Mouse (Mus musculus): ENCODE data around the gene Rnf44. TPM values are rescaled to one million over a fixed set of nuclear protein-coding genes. Genes with fewer than 3 reads are reported as not detected.

Rnf44 gene
- polyA plus RNA-seq, 1 experiment, result 262 TPM

DNA sequence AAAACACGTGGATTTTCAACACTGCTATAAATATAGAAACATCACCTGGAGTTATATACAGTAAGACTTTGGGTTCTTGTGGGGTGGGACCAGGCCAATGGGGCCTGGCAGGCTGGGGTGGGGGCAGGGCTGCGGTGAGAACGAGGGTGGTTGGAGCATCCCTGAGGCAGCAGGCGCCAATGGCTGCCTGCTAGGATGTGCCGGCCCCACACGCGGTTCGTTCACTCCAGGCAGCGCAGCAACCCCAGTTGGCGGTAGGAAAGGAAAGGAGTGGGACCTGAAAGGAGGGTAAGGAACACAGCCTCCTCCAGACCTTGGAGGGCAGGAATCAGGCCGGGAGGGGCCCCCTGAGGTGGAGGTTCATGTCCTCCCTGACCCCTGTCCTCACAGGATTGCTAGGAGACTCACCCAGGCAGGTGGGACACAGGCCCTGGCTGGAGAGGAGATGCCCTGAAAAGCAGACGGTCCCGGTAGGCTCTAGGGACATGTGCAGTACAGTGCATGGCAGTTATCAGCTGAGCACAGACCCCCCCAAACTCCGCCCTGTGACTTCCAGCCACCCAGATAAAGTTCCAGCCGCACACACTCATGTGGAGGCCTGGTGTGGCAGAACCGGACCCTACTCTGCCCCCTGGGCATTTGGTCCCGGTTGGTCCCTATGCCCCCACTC, 13.4 kb downstream of the Rnf44 start:
- Histone ChIP-seq H3K36me3 (ENCODE audit: control insufficient read depth, insufficient read depth, low read length) (peaks cover 47% of the 10 kb centered on the region), H3K4me1 (ENCODE audit: control insufficient read depth, insufficient read depth, insufficient read length) (peaks cover 7% of the 10 kb centered on the region; the same call in 1 of the 2 replicates), H3K27ac (ENCODE audit: insufficient read depth, low read length) (no peak overlapping the region), H3K4me3 (ENCODE audit: extremely low read depth, insufficient read depth, insufficient read length) (no peak overlapping the region), H3K27me3 (ENCODE audit: control insufficient read depth, insufficient read depth, low read length) (no peaks in the 10 kb centered on the region)
- 88% methylated on average over 17 of the region's 17 CpGs for whole genome bisulfite sequencing
- DNase-seq (ENCODE audit: low read depth in 1 of 2, low spot score in 2 of 2), result no peak
- no peak for TF ChIP-seq POLR2A (IDR thresholded peaks at IDR 0.05; ENCODE audit: low read depth, low read length)
- no peak for TF ChIP-seq CTCF (IDR thresholded peaks at IDR 0.05; ENCODE audit: extremely low read depth, insufficient read depth, insufficient read length, insufficient replicate concordance)

GRCm38 (mm10) chr13:54678263-54678662, 15.4 kb downstream of the Rnf44 start:
- TF ChIP-seq POLR2A (IDR thresholded peaks at IDR 0.05; ENCODE audit: low read depth, low read length) (no peak), CTCF (IDR thresholded peaks at IDR 0.05; ENCODE audit: extremely low read depth, insufficient read depth, insufficient read length, insufficient replicate concordance) (no peak)
- H3K27ac ChIP-seq (ENCODE audit: insufficient read depth, low read length), result no peak overlapping the region
- DNase-seq (ENCODE audit: low read depth in 1 of 2, low spot score in 2 of 2), result no peak
- H3K27me3 ChIP-seq (ENCODE audit: control insufficient read depth, insufficient read depth, low read length), result no peaks in the 10 kb centered on the region
- H3K4me3 ChIP-seq (ENCODE audit: extremely low read depth, insufficient read depth, insufficient read length), result no peak overlapping the region
- 83% methylated on average over 4 of the region's 4 CpGs for WGBS
- H3K36me3 ChIP-seq (ENCODE audit: control insufficient read depth, insufficient read depth, low read length), result peaks cover 37% of the 10 kb centered on the region
- no peaks in the 10 kb centered on the region for H3K4me1 ChIP-seq (ENCODE audit: control insufficient read depth, insufficient read depth, insufficient read length)

DNA sequence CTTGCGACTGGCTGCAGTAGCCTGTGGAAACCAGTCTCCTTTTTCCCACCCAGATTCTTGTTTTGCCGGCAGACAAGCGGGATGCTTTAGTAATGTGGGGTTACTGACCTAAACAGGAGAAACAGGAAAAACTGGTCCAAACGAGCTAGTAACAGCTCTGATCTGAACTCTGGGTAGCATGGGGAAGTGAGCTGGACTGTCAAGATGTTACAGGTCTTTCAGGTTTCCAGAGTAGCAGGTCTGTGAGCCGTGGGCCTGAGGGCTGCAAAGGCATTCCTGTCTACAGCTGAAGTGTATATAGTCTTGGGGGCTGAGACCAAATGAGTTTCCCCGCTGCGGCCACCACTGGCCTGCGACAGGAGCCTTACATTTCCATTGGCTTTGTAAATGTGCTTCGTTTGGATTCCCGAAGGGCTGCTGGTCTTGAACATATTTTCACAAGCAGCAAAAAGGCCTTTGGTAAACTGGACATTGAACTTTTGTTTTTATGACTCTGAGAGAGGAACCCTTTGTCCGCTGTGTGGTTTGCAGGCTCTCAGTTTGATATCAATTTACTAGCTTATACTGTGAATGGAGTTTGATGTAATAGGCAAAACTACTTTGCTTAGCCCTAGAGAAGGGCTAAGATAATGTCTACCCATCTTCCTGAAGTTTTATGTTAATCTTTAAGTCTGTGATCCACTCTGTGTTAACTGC, 17.7 kb downstream of the Rnf44 start:
- no peak overlapping the region for H3K27ac ChIP-seq (ENCODE audit: insufficient read depth, low read length)
- DNase-seq (ENCODE audit: low read depth in 1 of 2, low spot score in 2 of 2), result no peak
- no peaks in the 10 kb centered on the region for H3K27me3 ChIP-seq (ENCODE audit: control insufficient read depth, insufficient read depth, low read length)
- H3K4me1 ChIP-seq (ENCODE audit: control insufficient read depth, insufficient read depth, insufficient read length), result no peaks in the 10 kb centered on the region
- H3K4me3 ChIP-seq (ENCODE audit: extremely low read depth, insufficient read depth, insufficient read length), result no peak overlapping the region
- TF ChIP-seq CTCF (IDR thresholded peaks at IDR 0.05; ENCODE audit: extremely low read depth, insufficient read depth, insufficient read length, insufficient replicate concordance) (no peak), POLR2A (IDR thresholded peaks at IDR 0.05; ENCODE audit: low read depth, low read length) (no peak)
- 82% methylated on average over 11 of the region's 11 CpGs for WGBS
- peaks cover 15% of the 10 kb centered on the region for H3K36me3 ChIP-seq (ENCODE audit: control insufficient read depth, insufficient read depth, low read length)

- H3K27ac ChIP-seq (ENCODE audit: insufficient read depth, low read length), result no peak overlapping the region
- WGBS, result 82% methylated on average over 2 of the region's 2 CpGs
- H3K4me3 ChIP-seq (ENCODE audit: extremely low read depth, insufficient read depth, insufficient read length), result no peak overlapping the region
- DNase-seq (ENCODE audit: low read depth in 1 of 2, low spot score in 2 of 2), result no peak
- H3K27me3 ChIP-seq (ENCODE audit: control insufficient read depth, insufficient read depth, low read length), result no peaks in the 10 kb centered on the region
- H3K4me1 ChIP-seq (ENCODE audit: control insufficient read depth, insufficient read depth, insufficient read length), result no peaks in the 10 kb centered on the region
- H3K36me3 ChIP-seq (ENCODE audit: control insufficient read depth, insufficient read depth, low read length), result no peaks in the 10 kb centered on the region
- TF ChIP-seq POLR2A (IDR thresholded peaks at IDR 0.05; ENCODE audit: low read depth, low read length) (no peak), CTCF (IDR thresholded peaks at IDR 0.05; ENCODE audit: extremely low read depth, insufficient read depth, insufficient read length, insufficient replicate concordance) (no peak)
These were observed 23.2 kb downstream of the Rnf44 start for GRCm38 (mm10) chr13:54670491-54670890.

DNA sequence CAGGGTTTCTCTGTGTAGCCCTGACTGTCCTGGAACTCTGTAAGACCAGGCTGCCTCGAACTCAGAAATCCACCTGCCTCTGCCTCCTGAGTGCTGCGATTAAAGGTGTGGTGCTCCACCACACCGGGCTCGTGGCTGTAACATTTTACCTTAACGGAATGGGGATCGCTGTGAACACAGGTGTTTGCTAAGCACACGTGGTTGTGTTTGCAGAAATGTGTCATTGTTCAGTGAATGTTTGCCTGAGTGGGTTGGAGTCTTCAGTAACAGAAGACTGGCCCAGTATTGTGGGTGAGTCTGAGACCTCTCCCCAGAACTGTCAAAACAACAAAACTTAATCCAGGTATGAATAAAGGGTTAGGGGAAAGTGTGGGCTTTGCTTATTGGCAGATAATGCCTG, 28.6 kb downstream of the Rnf44 start:
- no peak overlapping the region for H3K27ac ChIP-seq (ENCODE audit: insufficient read depth, low read length)
- no peaks in the 10 kb centered on the region for H3K27me3 ChIP-seq (ENCODE audit: control insufficient read depth, insufficient read depth, low read length)
- H3K4me1 ChIP-seq (ENCODE audit: control insufficient read depth, insufficient read depth, insufficient read length), result no peaks in the 10 kb centered on the region
- DNase-seq (ENCODE audit: low read depth in 1 of 2, low spot score in 2 of 2), result no peak
- TF ChIP-seq POLR2A (IDR thresholded peaks at IDR 0.05; ENCODE audit: low read depth, low read length) (no peak), CTCF (IDR thresholded peaks at IDR 0.05; ENCODE audit: extremely low read depth, insufficient read depth, insufficient read length, insufficient replicate concordance) (no peak)
- H3K36me3 ChIP-seq (ENCODE audit: control insufficient read depth, insufficient read depth, low read length), result peaks cover 18% of the 10 kb centered on the region
- 94% methylated on average over 7 of the region's 7 CpGs for WGBS
- H3K4me3 ChIP-seq (ENCODE audit: extremely low read depth, insufficient read depth, insufficient read length), result no peak overlapping the region

DNA sequence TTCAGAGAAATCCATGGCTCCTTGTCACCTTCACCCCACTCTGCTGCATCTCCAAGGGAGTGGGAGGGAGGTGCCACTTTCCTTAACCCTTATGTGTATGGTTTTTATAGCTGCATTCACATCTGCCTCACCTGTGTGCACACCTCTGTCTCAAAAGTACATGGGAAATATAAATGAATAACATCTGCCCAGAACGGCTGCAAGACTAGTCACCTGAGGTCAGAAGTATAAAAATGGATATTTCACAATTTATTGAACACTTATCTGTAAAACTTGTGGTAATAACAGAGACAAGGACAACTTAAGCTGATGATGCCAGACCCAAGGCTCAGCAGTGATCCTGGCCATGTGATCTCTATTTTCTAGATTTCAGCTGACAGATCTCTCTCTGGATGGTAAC, 29.2 kb downstream of the Rnf44 start:
- Histone ChIP-seq H3K36me3 (ENCODE audit: control insufficient read depth, insufficient read depth, low read length) (peaks cover 18% of the 10 kb centered on the region), H3K27me3 (ENCODE audit: control insufficient read depth, insufficient read depth, low read length) (no peaks in the 10 kb centered on the region), H3K4me1 (ENCODE audit: control insufficient read depth, insufficient read depth, insufficient read length) (no peaks in the 10 kb centered on the region), H3K27ac (ENCODE audit: insufficient read depth, low read length) (no peak overlapping the region), H3K4me3 (ENCODE audit: extremely low read depth, insufficient read depth, insufficient read length) (no peak overlapping the region)
- 96% methylated on average over 1 of the region's 1 CpGs for WGBS
- TF ChIP-seq CTCF (IDR thresholded peaks at IDR 0.05; ENCODE audit: extremely low read depth, insufficient read depth, insufficient read length, insufficient replicate concordance), result no peak
- no peak for TF ChIP-seq POLR2A (IDR thresholded peaks at IDR 0.05; ENCODE audit: low read depth, low read length)
- DNase-seq (ENCODE audit: low read depth in 1 of 2, low spot score in 2 of 2), result no peak

DNA sequence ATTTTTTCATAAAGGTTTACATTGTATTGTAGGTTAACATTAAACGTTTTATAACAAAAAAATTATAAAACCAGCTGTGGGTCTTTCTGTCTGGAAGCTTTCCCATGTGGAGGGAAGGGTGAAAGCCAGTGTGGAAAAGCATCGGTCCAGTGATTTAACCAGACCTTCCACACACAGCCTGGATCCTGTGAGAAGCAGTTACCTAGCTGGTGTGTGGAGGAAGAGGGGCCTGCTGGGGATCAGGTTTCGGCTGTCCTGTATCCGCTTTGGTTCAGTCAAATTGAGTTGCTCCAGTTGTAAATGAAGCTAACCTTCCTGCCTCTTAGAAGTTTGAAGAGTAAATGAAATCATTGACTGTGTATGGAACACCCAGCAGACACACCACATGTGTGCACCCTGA, 29.7 kb downstream of the Rnf44 start:
- no peaks in the 10 kb centered on the region for H3K27me3 ChIP-seq (ENCODE audit: control insufficient read depth, insufficient read depth, low read length)
- no peak for DNase-seq (ENCODE audit: low read depth in 1 of 2, low spot score in 2 of 2)
- H3K36me3 ChIP-seq (ENCODE audit: control insufficient read depth, insufficient read depth, low read length), result peaks cover 18% of the 10 kb centered on the region
- no peak overlapping the region for H3K27ac ChIP-seq (ENCODE audit: insufficient read depth, low read length)
- H3K4me1 ChIP-seq (ENCODE audit: control insufficient read depth, insufficient read depth, insufficient read length), result no peaks in the 10 kb centered on the region
- TF ChIP-seq CTCF (IDR thresholded peaks at IDR 0.05; ENCODE audit: extremely low read depth, insufficient read depth, insufficient read length, insufficient replicate concordance) (no peak), POLR2A (IDR thresholded peaks at IDR 0.05; ENCODE audit: low read depth, low read length) (no peak)
- WGBS, result 93% methylated on average over 4 of the region's 4 CpGs
- H3K4me3 ChIP-seq (ENCODE audit: extremely low read depth, insufficient read depth, insufficient read length), result no peak overlapping the region

All from spleen, adult 2 months (tissue).